ENCODE assay signal across 21 mouse cellular contexts in the genomic region with DNA sequence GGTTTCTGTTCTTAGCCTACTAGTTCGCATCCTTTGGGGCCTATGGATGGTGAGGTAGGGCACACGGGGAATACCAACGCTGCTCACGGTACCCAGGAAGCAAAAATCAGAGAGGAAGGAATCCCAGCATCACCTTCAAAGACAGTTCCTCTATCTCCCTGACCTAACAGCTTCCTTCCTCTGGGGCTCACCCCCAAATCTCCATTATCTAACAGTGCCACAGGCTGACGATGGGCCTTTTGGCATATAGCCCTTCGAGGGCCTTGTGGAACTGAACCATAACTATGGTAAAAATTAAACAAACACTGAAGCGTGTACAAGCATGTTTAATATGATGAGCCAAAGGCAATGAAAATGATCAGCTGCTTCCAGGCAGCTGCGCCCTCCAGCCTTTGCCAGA. TPM values are rescaled to one million over a fixed set of nuclear protein-coding genes. Genes with fewer than 3 reads are reported as not detected.
DNase-seq lines count a peak whose midpoint lies in the region; ATAC-seq and TF ChIP-seq lines count a peak whose summit lies in the region.
"Had no signal": no experiment of that assay in that cellular context is flagged by ENCODE, and none has a peak within 500 bp of the region (broad histone marks: within the 10 kb centered on the region; RNA-seq: fewer than 3 reads in every experiment).

No protein-coding gene starts in this region.

- no peaks in the 10 kb centered on the region; the same call in 1 of the 2 replicates for H3K4me1 ChIP-seq in kidney, postnatal 0 days (replicated peaks; ENCODE audit: insufficient read depth, low read length)
- H3K4me1 ChIP-seq in midbrain, embryonic 13.5 days (replicated peaks) = no peaks in the 10 kb centered on the region
- H3K4me1 ChIP-seq: embryonic facial prominence, embryonic 12.5 days; forebrain, embryonic 15.5 days; hindbrain, embryonic 13.5 days had no signal

- DNase-seq in gastrocnemius, adult 2 months = no peak
- no peak for DNase-seq in gastrocnemius, postnatal 25 days
- DNase-seq in kidney, postnatal 0 days (ENCODE audit: low spot score) = no peak
- no peak for DNase-seq in kidney, postnatal 36 days
- DNase-seq in lung, postnatal 10 days = peak; percentile 36
- DNase-seq in lung, postnatal 14 days = no peak
- no peak for DNase-seq in layer of hippocampus, postnatal 10 days (ENCODE audit: low spot score in 2 of 2)
- DNase-seq: adrenal gland, postnatal 14 days; cerebellum, adult 2 months; cerebellum, postnatal 14 days; gastrocnemius, postnatal 10 days; heart, adult 2 months; heart, postnatal 14 days had no signal

- WGBS in kidney, postnatal 0 days = 74% methylated on average over 8 of the region's 8 CpGs
- 91% methylated on average over 8 of the region's 8 CpGs for WGBS in midbrain, embryonic 13.5 days

- no peak overlapping the region for H3K4me3 ChIP-seq in gastrocnemius, adult 2 months
- H3K4me3 ChIP-seq in kidney, postnatal 0 days (replicated peaks; ENCODE audit: low read depth, low read length) = no peak overlapping the region
- no peak overlapping the region for H3K4me3 ChIP-seq in midbrain, embryonic 13.5 days (replicated peaks)
- H3K4me3 ChIP-seq: embryonic facial prominence, embryonic 12.5 days; forebrain, embryonic 15.5 days; heart, adult 2 months; heart, embryonic 15.5 days; hindbrain, embryonic 13.5 days had no signal

- H3K9me3 ChIP-seq in kidney, postnatal 0 days (replicated peaks; ENCODE audit: low read length) = no peaks in the 10 kb centered on the region
- H3K9me3 ChIP-seq in midbrain, embryonic 13.5 days = no peaks in the 10 kb centered on the region
- H3K9me3 ChIP-seq: embryonic facial prominence, embryonic 12.5 days; forebrain, embryonic 15.5 days; heart, embryonic 15.5 days; hindbrain, embryonic 13.5 days had no signal

- H3K36me3 ChIP-seq in kidney, postnatal 0 days (ENCODE audit: insufficient read depth, low read length) = 0 out of 2 replicates have a peak, but pooled peaks cover 3% of the 10 kb centered on the region
- no peaks in the 10 kb centered on the region for H3K36me3 ChIP-seq in midbrain, embryonic 13.5 days
- H3K36me3 ChIP-seq: embryonic facial prominence, embryonic 12.5 days; forebrain, embryonic 15.5 days; heart, embryonic 15.5 days; hindbrain, embryonic 13.5 days had no signal

- ATAC-seq in kidney, postnatal 0 days (replicated peaks; ENCODE audit: low FRiP score, low read depth) = no peak
- no peak for ATAC-seq in midbrain, embryonic 13.5 days
- ATAC-seq: activated CD4-positive, CD25-positive, alpha-beta regulatory T cell, adult 4 months; forebrain, embryonic 15.5 days; Patski had no signal

- TF ChIP-seq CTCF in gastrocnemius, adult 2 months (IDR thresholded peaks at IDR 0.05) = no peak
- TF ChIP-seq CTCF in kidney, postnatal 0 days (IDR thresholded peaks at IDR 0.05; ENCODE audit: low read depth) = no peak

- H3K4me2 ChIP-seq in kidney, postnatal 0 days (ENCODE audit: low read length) = no peak overlapping the region
- H3K4me2 ChIP-seq in midbrain, embryonic 13.5 days (replicated peaks) = no peak overlapping the region
- H3K4me2 ChIP-seq: embryonic facial prominence, embryonic 12.5 days; forebrain, embryonic 15.5 days; heart, embryonic 11.5 days; heart, embryonic 15.5 days; hindbrain, embryonic 13.5 days had no signal

- H3K27me3 ChIP-seq in kidney, postnatal 0 days (ENCODE audit: insufficient read depth, low read length) = no peaks in the 10 kb centered on the region
- no peaks in the 10 kb centered on the region for H3K27me3 ChIP-seq in midbrain, embryonic 13.5 days
- H3K27me3 ChIP-seq: embryonic facial prominence, embryonic 12.5 days; forebrain, embryonic 15.5 days; heart, embryonic 15.5 days; hindbrain, embryonic 13.5 days; Patski had no signal

- no peak overlapping the region for H3K9ac ChIP-seq in kidney, postnatal 0 days (ENCODE audit: low read depth, low read length)
- H3K9ac ChIP-seq in midbrain, embryonic 13.5 days (replicated peaks) = no peak overlapping the region
- H3K9ac ChIP-seq: embryonic facial prominence, embryonic 12.5 days; forebrain, embryonic 15.5 days; heart, embryonic 15.5 days; hindbrain, embryonic 13.5 days had no signal

- intact Hi-C loops in gastrocnemius, adult 2 months (cut with DNase I) = no loop called here

- H3K27ac ChIP-seq in gastrocnemius, adult 2 months = 0 out of 2 replicates have a peak overlapping the region, but pooled peaks have one; percentile 12
- H3K27ac ChIP-seq in kidney, postnatal 0 days = peak overlapping the region; percentile 31; the same call in 1 of the 2 replicates
- H3K27ac ChIP-seq in midbrain, embryonic 13.5 days = no peak overlapping the region
- H3K27ac ChIP-seq: embryonic facial prominence, embryonic 12.5 days; forebrain, embryonic 15.5 days; heart, adult 2 months; heart, embryonic 15.5 days; hindbrain, embryonic 13.5 days had no signal

RNA-seq across cellular contexts. Expression of gene Utrn, which starts 37.0 kb away (rescaled TPM):
- total RNA-seq in gastrocnemius, adult 2 months (2021) = 10 to 100 TPM; 20.1 to 28.1 TPM
- 10 to 100 TPM; 29.6 to 39.0 TPM for total RNA-seq in gastrocnemius, postnatal 25 days (2021)
- polyA plus RNA-seq in kidney, postnatal 0 days (2015; fragmentation: Nextera tagmentation; extraction: Ambion mirVana) = 59.0 and 69.6 TPM in 2 replicates
- polyA plus RNA-seq in midbrain, embryonic 13.5 days (2015; fragmentation: Nextera tagmentation; extraction: Ambion mirVana) = 21.9 and 23.6 TPM in 2 replicates
- 10 to 100 TPM; 33.1 to 33.6 TPM for total RNA-seq in layer of hippocampus, postnatal 10 days (2021)
